Mouse (Mus musculus): ENCODE measurements at regions not wholly inside any gene's neighbourhood (a gene's known extent, or its start where the extent isn't known, plus 50 kb on each side); places are given as distances from the start of the nearest gene placed in this dataset.

DNA sequence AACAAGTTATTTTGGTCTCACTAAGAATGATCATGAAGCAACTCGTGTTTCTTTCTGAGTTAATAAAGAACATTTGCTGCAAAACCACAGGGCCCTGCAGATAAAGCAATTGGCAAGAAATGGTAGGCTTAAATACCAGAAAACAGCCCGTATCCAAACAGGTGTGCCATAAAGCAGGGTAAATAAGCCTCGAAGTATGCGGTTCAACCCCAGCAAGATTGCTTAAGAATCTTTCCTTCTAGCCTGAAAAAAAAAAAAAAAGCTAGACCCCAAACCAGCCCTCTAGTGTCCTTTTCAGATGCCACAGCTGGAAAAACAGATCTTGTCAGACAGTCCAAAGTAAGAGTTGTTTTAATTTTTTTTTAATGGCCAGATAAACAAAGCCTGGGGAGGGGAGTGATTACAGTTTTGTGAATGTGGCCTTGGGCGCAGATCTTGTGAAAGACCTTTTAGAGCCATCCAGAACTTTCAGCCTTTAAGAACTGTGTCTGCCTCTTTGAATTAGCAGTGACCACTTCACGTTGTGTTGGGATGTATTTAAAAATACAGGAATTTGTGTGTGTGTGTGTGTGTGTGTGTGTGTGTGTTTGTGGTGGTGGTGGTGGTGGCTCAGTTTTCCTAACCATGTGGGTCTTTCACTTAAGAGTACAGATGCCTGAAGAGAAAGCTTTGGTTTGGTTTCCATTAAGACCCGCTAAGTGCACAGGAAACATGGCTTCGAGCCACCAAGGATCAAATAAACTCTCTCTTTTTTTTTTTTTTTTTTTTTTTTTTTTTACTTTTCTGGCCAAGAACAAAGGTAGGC is 116.3 kb upstream of the Maf start:
- no peak for DNase-seq (ENCODE audit: low read depth, low spot score)
- WGBS = 47% methylated on average over 8 of the region's 8 CpGs

DNA sequence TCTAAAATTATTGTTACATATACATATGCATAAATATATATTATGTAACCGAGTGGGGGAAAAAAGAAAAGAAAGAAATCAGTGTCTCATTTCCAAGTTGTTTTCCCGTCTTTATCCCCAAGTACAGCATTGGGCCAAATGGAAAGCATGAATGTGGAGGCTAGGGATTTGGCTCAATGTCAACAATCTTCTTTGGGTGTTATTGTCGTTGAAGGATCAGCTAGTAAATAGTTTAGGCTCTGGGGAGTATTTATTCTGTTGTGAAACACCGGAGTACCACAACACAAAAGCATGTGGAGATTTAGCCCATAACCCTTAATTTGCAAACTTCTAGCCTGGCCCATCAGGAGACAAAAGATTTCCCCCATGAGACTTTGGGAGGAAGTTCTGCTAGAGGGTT is 105.8 kb upstream of the Maf start:
- no peak for DNase-seq (ENCODE audit: low read depth, low spot score)
- WGBS = 59% methylated on average over 4 of the region's 4 CpGs

DNA sequence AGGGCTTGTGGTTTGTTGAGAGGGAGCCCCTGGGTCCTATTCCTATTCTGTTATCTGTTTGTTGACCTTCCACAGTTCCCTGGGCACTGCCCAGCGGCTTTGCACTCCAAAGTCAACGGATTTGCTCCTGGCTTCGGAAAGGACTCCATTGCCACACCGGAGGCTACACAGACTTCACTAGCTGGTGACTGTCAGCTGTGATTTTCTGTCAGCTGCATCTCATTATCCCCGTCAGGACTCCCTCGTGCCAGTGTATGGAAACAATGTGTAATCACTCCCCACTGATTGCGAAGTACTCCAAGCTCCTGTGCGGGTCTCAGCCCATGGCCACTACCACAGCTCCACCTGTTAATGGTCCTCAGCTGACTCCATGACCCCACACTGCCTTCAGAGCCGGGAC is 99.0 kb upstream of the Maf start:
- whole genome bisulfite sequencing = 72% methylated on average over 9 of the region's 9 CpGs
- DNase-seq (ENCODE audit: low read depth, low spot score) = no peak

DNA sequence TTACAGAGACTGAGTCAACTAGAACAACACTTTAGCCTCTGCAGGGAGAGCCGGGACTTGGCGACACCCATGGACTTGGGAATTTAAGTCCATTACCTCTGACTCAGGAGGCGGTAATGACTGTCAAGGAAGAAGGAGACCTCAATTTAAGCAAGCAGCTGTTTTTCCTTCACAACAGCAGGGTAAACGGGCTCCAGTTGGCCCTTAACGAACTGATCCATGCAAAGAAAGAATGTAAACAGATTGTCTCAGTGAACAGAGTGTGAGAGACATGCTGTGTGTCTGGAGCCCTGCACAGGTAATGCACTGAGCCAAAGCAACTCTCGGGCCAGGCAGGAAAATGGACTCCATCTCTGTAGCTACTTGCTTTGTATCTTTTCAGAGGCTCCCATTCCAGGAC is 98.5 kb upstream of the Maf start:
- 41% methylated on average over 6 of the region's 6 CpGs for WGBS
- no peak for DNase-seq (ENCODE audit: low read depth, low spot score)

DNA sequence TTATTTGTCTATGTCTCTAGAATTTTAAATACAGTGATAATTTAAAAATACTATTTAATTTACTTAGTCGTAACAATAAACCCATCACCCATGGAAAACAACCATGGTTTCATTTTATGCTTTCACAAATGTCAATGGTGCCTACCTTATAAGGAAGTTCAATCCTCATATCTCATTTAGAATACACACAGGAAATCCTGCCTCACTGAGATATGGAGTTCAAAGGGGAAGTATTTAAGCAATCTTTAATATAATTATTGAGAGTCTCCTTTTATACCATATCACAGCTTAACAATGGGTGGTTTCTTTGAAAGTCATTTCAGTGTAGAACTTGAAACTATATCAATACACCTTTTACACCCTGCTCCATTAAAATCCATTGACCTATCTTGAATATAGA is 86.0 kb upstream of the Maf start:
- no peak for DNase-seq (ENCODE audit: low read depth, low spot score)
- 43% methylated on average over 1 of the region's 1 CpGs for WGBS

DNA sequence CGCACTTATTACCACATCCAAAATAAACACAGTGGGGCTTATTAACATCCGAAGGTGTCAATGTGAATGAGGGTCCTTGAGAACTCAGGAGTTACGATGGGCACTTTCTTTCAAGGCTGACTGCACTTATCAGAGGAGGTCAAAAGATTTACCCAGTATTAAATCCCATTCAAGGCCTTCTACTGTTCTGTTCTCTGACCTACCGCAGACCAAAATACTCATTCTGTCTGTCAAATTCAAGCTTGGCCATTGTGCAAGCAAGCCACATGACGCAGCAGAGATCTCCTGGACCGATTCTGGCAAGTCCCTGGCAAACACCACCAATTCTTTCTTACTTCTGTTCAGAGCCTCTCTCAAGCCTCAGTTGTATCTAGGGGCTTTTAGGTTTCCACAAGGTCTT is 80.8 kb upstream of the Maf start:
- no peak for DNase-seq (ENCODE audit: low read depth, low spot score)
- 85% methylated on average over 6 of the region's 6 CpGs for WGBS

DNA sequence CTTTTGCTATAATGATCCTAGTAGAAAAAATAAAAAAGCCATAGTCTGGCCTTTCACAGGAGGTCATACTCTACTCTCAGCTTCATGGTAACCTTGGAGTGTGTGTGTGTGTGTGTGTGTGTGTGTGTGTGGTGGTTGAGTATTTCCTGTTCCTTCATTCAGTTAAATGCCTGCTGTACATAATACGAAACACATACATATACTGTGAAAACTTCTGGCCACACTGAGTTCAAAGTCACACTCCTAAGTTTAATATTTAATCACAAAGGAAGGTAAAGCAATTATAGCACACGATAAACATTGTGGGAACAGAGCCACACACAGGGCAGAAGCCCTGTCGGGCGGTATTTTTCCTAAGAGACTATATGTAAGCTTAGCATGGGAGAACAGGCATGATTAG is 78.6 kb upstream of the Maf start:
- 38% methylated on average over 4 of the region's 4 CpGs for WGBS

DNA sequence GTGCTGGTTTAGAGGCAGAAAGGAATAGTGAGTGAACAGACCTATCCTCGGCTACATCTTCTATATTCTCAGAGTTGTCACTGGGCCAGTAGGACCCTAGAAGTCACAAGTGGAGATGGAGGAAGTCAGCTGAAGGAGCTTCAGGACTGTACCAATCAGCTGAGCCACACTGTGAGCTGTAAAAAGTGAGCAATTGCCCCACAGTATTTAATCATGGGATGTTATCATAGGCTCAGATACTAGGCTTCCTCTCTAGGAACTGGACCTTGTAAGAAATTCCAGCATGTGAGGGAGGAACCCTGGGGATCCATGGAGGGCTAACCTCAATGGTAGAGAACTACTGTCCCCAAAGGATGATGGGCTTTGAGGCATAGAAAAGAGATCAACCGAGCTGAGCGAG is 78.2 kb upstream of the Maf start:
- no peak for DNase-seq (ENCODE audit: low read depth, low spot score)
- WGBS = 72% methylated on average over 3 of the region's 3 CpGs

More for the DNA sequence above, 78.6 kb upstream of the Maf start:
- DNase-seq (ENCODE audit: low read depth, low spot score) = peak; percentile 39

DNA sequence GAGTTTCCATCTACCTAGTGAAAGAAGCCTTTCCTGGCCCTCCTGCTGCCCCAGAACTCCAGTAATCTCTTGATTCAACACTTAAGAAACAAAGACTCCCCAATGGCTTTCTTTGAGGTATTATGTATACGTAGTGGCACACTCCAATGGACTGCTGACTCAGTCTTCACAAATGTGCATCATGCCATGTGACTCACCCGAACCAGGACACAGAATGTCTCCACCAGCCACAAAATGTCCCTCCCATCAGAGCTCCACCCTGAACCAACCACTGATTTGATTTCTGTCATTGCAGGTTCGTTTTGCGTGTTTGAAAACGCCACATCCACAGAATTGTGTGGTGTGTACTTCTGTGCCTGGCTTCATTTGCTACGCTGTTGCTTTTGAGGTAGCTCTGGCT is 75.8 kb upstream of the Maf start:
- no peak for DNase-seq (ENCODE audit: low read depth, low spot score)
- 91% methylated on average over 6 of the region's 6 CpGs for WGBS

DNA sequence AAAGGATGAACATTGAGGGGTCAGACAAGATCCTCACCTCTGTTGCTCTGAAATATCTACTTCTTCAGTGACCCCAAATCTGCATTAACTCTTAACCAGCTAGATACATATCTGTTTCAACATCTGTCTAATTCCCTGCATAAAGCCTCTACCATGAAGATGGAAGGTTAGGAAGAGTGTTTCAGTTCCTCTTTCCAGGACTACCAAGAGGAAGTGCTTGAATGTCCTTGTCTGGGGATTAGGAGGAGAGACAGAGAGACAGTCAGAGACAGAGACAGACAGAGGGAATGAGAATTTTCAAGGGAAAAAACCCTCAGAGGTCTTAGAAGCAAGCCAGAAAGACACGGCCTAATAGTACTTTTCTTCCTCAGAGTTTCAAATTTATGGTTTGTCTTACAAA is 70.8 kb upstream of the Maf start:
- WGBS = 89% methylated on average over 1 of the region's 1 CpGs
- DNase-seq (ENCODE audit: low read depth, low spot score) = no peak

DNA sequence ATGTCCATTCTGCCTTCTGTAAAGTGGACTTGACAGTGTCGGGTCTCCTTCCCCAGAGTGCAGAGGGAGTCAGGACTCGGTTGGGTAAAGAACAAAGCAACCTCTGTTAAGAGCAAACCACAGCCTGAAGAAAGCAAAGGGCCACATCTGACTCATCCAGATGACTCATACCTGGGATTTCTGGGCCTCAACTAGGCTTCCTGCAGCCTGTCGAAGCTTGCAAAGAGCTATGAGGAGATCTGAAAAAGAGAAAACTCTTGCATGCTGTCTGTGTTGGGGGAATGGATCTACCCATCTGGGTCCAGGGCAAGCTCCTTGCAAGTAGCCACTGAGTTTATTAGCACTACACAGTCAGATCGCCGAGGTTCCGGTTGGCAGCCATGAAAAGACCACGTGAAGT is 63.5 kb upstream of the Maf start:
- WGBS = 60% methylated on average over 7 of the region's 7 CpGs

DNA sequence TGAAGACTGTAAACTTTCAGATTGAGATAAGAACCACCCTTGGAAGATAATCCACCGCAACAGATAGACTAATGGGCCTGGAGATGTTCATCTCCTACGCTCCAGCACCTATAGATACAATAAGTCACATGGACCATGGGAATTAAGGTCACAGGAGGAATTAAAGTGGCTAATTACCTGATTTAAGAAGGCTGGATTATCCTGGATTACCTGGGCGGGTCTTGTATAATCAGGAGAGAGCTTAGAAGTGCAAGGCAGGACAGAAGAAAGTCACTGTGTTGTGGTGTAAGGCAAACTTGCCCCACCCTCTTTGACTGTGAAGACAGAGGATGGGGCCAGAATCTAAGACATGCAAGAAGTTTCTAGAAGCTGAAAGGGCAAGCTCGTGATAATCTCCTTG is 61.0 kb upstream of the Maf start:
- 91% methylated on average over 4 of the region's 4 CpGs for WGBS
- no peak for DNase-seq (ENCODE audit: low read depth, low spot score)

More for the DNA sequence above, 63.5 kb upstream of the Maf start:
- DNase-seq (ENCODE audit: low read depth, low spot score) = no peak

DNA sequence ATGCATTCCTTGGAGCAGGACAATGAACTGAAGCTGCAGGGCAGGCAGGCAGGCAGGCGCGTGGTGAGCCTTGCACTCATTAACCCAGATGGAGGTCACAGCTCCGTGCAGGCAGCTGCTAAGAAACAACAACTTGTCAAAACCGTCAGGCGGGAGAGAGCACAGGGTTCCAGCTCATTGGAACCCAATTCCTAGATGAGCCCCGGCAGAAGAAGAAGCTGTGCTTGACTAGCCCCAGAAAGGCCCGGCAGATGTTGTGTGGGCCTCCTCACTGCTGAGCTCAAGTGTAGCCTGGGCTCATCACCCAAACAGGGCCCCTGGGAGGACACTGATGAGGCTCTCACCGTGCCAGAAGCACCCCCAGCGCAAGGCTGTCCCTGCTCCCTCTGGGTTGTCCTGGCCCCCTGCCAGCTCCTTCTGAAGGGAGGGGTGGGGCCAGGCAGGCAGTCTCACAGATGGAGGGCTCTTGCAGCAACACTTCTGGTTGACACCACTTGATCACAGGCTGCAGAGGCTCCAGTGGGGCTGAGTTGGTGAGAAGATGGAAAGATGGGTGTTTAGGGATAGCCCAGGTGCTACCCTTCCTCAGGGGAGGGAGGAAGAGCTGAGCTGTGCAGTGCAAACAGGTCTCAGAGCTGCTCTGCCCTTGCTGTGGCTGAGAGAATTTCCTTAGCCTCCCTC is 58.8 kb upstream of the Maf start:
- WGBS = 17% methylated on average over 9 of the region's 9 CpGs
- no peak for DNase-seq (ENCODE audit: low read depth, low spot score)

DNA sequence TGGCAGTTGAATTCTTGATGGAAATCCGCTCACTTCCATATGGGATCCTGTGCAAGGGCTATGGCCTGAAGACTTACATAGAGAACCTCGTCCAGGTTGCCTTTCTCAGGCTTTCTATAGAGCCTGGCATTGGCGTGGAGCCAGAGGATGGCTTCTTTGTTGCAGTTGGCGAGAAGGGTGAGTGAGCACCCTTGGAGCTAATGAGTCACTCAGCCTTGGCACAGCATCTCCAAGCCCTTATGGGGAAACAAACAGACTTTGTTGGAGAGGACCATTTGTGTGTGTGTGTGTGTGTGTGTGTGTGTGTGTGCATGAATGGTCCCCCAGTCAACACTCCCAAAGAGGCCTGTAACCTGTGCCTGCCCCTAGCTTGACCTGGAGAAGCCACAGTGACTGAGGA is 57.0 kb upstream of the Maf start:
- WGBS = 64% methylated on average over 4 of the region's 4 CpGs
- DNase-seq (ENCODE audit: low read depth, low spot score) = no peak

DNA sequence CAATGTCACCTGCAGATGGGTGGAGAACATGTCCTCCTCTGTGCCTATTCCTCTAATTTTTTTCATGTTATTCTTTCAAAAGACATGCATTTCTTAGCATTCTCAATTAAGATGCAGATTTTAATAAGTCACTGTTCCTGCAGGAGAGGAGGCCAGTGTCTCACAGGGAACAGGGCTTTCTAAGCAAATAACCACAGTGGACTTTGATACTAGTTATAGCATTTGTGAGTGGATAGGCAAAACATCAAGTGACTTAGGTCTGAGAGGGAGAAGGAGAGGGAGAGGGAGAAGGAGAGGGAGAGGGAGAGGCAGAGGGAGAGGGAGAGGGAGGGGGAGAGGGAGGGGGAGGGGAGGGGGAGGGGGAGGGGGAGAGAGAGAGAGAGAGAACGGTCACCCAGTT is 50.4 kb upstream of the Maf start:
- WGBS = no CpG with 5 or more reads among the region's 1 CpGs
- no peak for DNase-seq (ENCODE audit: low read depth, low spot score)

Data from large intestine, adult 2 months (tissue).